Mouse (Mus musculus): Measurements from ENCODE around the gene Fbxo44.

- TF ChIP-seq MAX (IDR thresholded peaks at IDR 0.05; ENCODE audit: low read length) (no peak), E2F4 (IDR thresholded peaks at IDR 0.05; ENCODE audit: borderline replicate concordance, low read depth, low read length) (no peak), CHD1 (IDR thresholded peaks at IDR 0.05; ENCODE audit: low read depth, low read length) (no peak), GABPA (IDR thresholded peaks at IDR 0.05; ENCODE audit: low read depth, low read length) (no peak), NELFE (IDR thresholded peaks at IDR 0.05; ENCODE audit: low read depth, low read length) (no peak), CTCF (IDR thresholded peaks at IDR 0.05 in 2 of 3, conservative IDR thresholded peaks at IDR 0.05 in 1 of 3; ENCODE audit: control insufficient read depth in 1 of 3, insufficient read depth in 1 of 3, low read depth in 2 of 3, low read length in 3 of 3, poor library complexity in 1 of 3, severe bottlenecking in 1 of 3) (no peak), EP300 (IDR thresholded peaks at IDR 0.05; ENCODE audit: low read depth in 1 of 2, low read length in 2 of 2) (no peak), POLR2A (IDR thresholded peaks at IDR 0.05; ENCODE audit: control insufficient read depth in 1 of 2, insufficient read depth in 1 of 2, low read depth in 1 of 2, low read length in 2 of 2, poor library complexity in 1 of 2) (no peak), UBTF (IDR thresholded peaks at IDR 0.05; ENCODE audit: borderline replicate concordance, insufficient read depth, low read depth, low read length) (no peak), ETS1 (IDR thresholded peaks at IDR 0.05; ENCODE audit: low read depth, low read length) (no peak), POLR2AphosphoS2 (IDR thresholded peaks at IDR 0.05; ENCODE audit: low read length) (no peak), TAL1 (IDR thresholded peaks at IDR 0.05; ENCODE audit: low read length) (no peak), MYC (IDR thresholded peaks at IDR 0.05; ENCODE audit: low read depth, low read length) (no peak), CHD2 (IDR thresholded peaks at IDR 0.05; ENCODE audit: low read length) (no peak)
Measured at GRCm38 (mm10) chr4:148128241-148128640, 32.0 kb downstream of the Fbxo44 start.
